Mouse (Mus musculus): Measurements from ENCODE around the gene Polr3a. TPM values are rescaled to one million over a fixed set of nuclear protein-coding genes. Genes with fewer than 3 reads are reported as not detected.

Polr3a gene
- total RNA-seq (2012; rRNA removed) (15.9 and 17.0 TPM in 2 replicates), total RNA-seq (2014; rRNA removed) (10.8 and 11.6 TPM in 2 replicates), polyA plus RNA-seq (2012; ENCODE audit: insufficient read length, low read depth) (18.4 and 18.9 TPM in 2 replicates)

DNA sequence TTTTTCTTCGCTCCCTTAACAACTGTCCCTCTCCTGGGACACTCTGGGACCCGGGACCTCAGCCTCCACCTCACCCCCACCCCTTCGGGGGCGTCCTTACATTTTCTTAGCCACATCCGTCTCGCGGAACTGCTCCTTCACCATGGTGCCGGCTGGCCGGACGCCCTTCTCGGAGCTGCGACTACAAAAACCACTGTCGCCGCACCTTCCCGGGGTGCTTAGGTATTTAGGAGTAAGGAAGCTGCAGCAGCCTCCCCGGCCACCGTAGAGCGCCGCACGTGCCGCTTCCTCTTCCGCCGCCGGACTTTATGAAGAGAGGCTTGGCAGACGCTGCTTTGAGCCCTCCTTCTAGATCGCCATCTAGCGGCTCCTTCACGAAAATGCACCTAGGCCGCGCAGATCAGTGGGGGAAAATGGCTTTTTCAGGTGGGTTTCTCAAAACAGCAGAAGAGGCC, at the start of gene Polr3a, which contains the start of gene Rps24:
Gene Polr3a (minus strand): TSS at position 286 of the 455 bp plus-strand sequence.
Gene Rps24 (plus strand): TSS at position 353 of the 455 bp plus-strand sequence.
- H3K4me1 ChIP-seq (ENCODE audit: control insufficient read depth in 1 of 2, insufficient read depth in 2 of 2) = peaks cover 6 to 17% of the 10 kb centered on the region in 2 experiments
- peak; percentile 89 for DNase-seq (ENCODE audit: extremely low read depth)
- in situ Hi-C loops (cut with MboI; ENCODE audit: low pct_ligation_motif_present, low pct_unique_long_range_greater_than_20kb, low sequenced_read_pairs) (loop anchor here (25.0 kb wide), 2 partner anchors 976 to 1126 kb away; partner anchors contain the start of gene Zmiz1), dilution Hi-C loops (cut with MboI; ENCODE audit: extremely low pct_ligation_motif_present, extremely low pct_unique_long_range_greater_than_20kb, low sequenced_read_pairs) (no loop called here)
- peak within 1 kb of the TSS; percentile 85 for H3K4me2 ChIP-seq (ENCODE audit: insufficient read depth, low read depth, poor library complexity, severe bottlenecking)
- H3K79me2 ChIP-seq (replicated peaks; ENCODE audit: control insufficient read depth, extremely low read depth, insufficient read depth, poor library complexity, severe bottlenecking) = peaks cover 33% of the 10 kb centered on the region
- no peak for TF ChIP-seq MAFK (IDR thresholded peaks at IDR 0.05; ENCODE audit: insufficient replicate concordance, low read length)
- 0 out of 2 replicates have a peak, but pooled peaks have one; percentile 21 for TF ChIP-seq MYC (IDR thresholded peaks at IDR 0.05; ENCODE audit: low read depth, low read length)
- peak; percentile 67; the same call in 1 of the 2 replicates for TF ChIP-seq MEF2A (IDR thresholded peaks at IDR 0.05; ENCODE audit: borderline replicate concordance, low read depth, low read length)
- TF ChIP-seq SMC3 (IDR thresholded peaks at IDR 0.05; ENCODE audit: low read depth, low read length) = no peak
- peak; percentile 56; the same call in 1 of the 2 replicates for TF ChIP-seq USF1 (IDR thresholded peaks at IDR 0.05; ENCODE audit: low read depth, low read length)
- TF ChIP-seq HCFC1 (IDR thresholded peaks at IDR 0.05; ENCODE audit: low read depth, low read length) = peak; percentile 94
- peak; percentile 59; the same call in 1 of the 2 replicates for TF ChIP-seq IRF4 (IDR thresholded peaks at IDR 0.05; ENCODE audit: low read depth, low read length)
- TF ChIP-seq RAD21 (IDR thresholded peaks at IDR 0.05; ENCODE audit: low read depth, low read length) = no peak
- TF ChIP-seq MAX (IDR thresholded peaks at IDR 0.05; ENCODE audit: low read length) = peak; percentile 70
- TF ChIP-seq POLR2A (IDR thresholded peaks at IDR 0.05; ENCODE audit: low read depth, low read length) = peak; percentile 73
- peak; percentile 100 for TF ChIP-seq BHLHE40 (IDR thresholded peaks at IDR 0.05; ENCODE audit: low read depth, low read length)
- no peak for TF ChIP-seq UBTF (IDR thresholded peaks at IDR 0.05; ENCODE audit: low read depth, low read length)
- TF ChIP-seq GABPA (IDR thresholded peaks at IDR 0.05; ENCODE audit: insufficient replicate concordance, low read depth, low read length) = peak; percentile 92
- peak; percentile 95 for TF ChIP-seq ELF1 (IDR thresholded peaks at IDR 0.05; ENCODE audit: low read depth, low read length)
- peak; percentile 51; the same call in 1 of the 2 replicates for TF ChIP-seq TBP (conservative IDR thresholded peaks at IDR 0.05; ENCODE audit: low read depth, low read length)
- TF ChIP-seq KAT2A (IDR thresholded peaks at IDR 0.05; ENCODE audit: insufficient replicate concordance, low read length) = peak; percentile 90; the same call in 1 of the 2 replicates
- TF ChIP-seq NRF1 (IDR thresholded peaks at IDR 0.05; ENCODE audit: low read depth, low read length) = peak; percentile 24; the same call in 1 of the 2 replicates
- peak; percentile 31 to 86; a peak in 3 of 4 replicates for TF ChIP-seq CTCF (conservative IDR thresholded peaks at IDR 0.05 in 1 of 2, IDR thresholded peaks at IDR 0.05 in 1 of 2; ENCODE audit: low read depth in 2 of 2, low read length in 2 of 2)
- peak; percentile 80 for TF ChIP-seq NELFE (IDR thresholded peaks at IDR 0.05; ENCODE audit: low read depth, low read length)
- TF ChIP-seq ETS1 (conservative IDR thresholded peaks at IDR 0.05; ENCODE audit: low read depth, low read length) = no peak; the same call in 1 of the 2 replicates
- no peak for TF ChIP-seq POLR2AphosphoS2 (IDR thresholded peaks at IDR 0.05; ENCODE audit: low read depth, low read length)
- TF ChIP-seq MXI1 (IDR thresholded peaks at IDR 0.05; ENCODE audit: low read depth, low read length) = peak; percentile 88
- TF ChIP-seq JUND (conservative IDR thresholded peaks at IDR 0.05; ENCODE audit: low read depth, low read length) = no peak
- peak; percentile 88 for TF ChIP-seq TCF12 (IDR thresholded peaks at IDR 0.05; ENCODE audit: low read depth, low read length)
- peak; percentile 95 for TF ChIP-seq SIN3A (IDR thresholded peaks at IDR 0.05; ENCODE audit: low read length)
- TF ChIP-seq ZMIZ1 (IDR thresholded peaks at IDR 0.05; ENCODE audit: low read depth, low read length) = no peak
- no peak for TF ChIP-seq E2F4 (IDR thresholded peaks at IDR 0.05; ENCODE audit: insufficient replicate concordance, low read depth, low read length)
- TF ChIP-seq PAX5 (IDR thresholded peaks at IDR 0.05; ENCODE audit: low read length) = no peak
- no peaks in the 10 kb centered on the region for H3K9me3 ChIP-seq (replicated peaks; ENCODE audit: low read length)
- peak within 1 kb of the TSS; percentile 65 to 91 (median 87) for H3K4me3 ChIP-seq (replicated peaks in 1 of 3; ENCODE audit: low read depth in 2 of 3, low read length in 2 of 3, poor library complexity in 1 of 3)
- H3K36me3 ChIP-seq (replicated peaks in 1 of 2; ENCODE audit: control insufficient read depth in 1 of 2, insufficient read depth in 1 of 2, low read length in 1 of 2) = peaks cover 24 to 42% of the 10 kb centered on the region in 2 experiments
- no peaks in the 10 kb centered on the region for H3K27me3 ChIP-seq (replicated peaks)
- peak within 1 kb of the TSS; percentile 96 for H3K9ac ChIP-seq (ENCODE audit: insufficient read depth, low read depth)
- H3K27ac ChIP-seq (ENCODE audit: insufficient read depth, low read depth) = no peak within 1 kb of the TSS
